Mouse (Mus musculus): ENCODE measurements around the gene Urah. TPM values are rescaled to one million over a fixed set of nuclear protein-coding genes. Genes with fewer than 3 reads are reported as not detected.

Urah gene
- 316 TPM in 2 replicates for polyA plus RNA-seq (2015; fragmentation: Nextera tagmentation; extraction: Ambion mirVana)

DNA sequence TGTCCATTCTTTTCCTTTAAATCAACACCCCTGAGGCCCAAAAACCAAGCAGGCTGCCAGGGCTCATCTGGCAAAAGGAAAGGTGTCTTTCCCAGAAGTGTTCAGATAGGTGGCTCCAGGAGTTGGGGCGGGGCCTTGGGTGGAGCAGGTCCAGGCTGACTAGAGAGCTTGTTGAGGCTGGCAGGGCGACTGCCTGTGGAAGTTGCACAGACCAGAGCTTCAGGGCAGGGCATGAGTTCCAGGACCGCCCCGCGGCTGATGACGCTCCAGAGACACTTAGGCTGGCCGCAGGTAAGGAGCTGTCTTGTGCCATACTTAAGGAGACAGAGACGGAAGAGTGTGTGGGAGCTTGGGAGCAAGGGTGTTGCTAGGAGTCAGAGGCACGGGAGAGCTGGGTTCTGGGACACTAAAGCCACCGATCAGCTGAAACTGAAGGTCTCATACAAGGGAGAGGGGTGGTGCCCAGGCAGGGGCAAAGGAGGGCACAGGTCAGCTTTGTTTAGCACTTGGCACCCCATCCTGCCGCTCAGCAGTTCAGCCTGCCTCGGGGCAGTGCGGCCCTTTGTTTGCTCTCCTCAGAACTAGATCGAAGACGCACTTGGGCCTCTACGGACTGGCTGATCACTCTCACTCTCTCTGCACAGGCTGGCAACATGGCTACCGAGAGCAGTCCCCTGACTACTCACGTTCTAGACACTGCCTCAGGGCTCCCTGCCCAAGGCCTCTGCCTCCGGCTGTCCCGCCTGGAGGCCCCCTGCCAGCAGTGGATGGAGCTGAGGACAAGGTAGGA lies at the start of gene Urah:
Gene Urah, plus strand, starts transcription at position 51 of the 790 bp plus-strand sequence.
- ATAC-seq (peak; percentile 91), DNase-seq (peak; percentile 69)
- Histone ChIP-seq H3K27me3 (ENCODE audit: insufficient read depth, low read length) (no peaks in the 10 kb centered on the region), H3K4me3 (ENCODE audit: low read depth, low read length) (peak within 1 kb of the TSS; percentile 34), H3K36me3 (replicated peaks; ENCODE audit: insufficient read depth, low read length) (no peaks in the 10 kb centered on the region), H3K9me3 (ENCODE audit: low read length) (no peaks in the 10 kb centered on the region), H3K9ac (replicated peaks) (peak within 1 kb of the TSS; percentile 36; the same call in 1 of the 2 replicates), H3K27ac (ENCODE audit: low read depth) (peak within 1 kb of the TSS; percentile 87), H3K4me2 (ENCODE audit: low read depth, low read length) (peak within 1 kb of the TSS; percentile 50), H3K4me1 (ENCODE audit: insufficient read depth) (no peaks in the 10 kb centered on the region)
- no peak for TF ChIP-seq EP300 (IDR thresholded peaks at IDR 0.05; ENCODE audit: low read depth)
- TF ChIP-seq CTCF (IDR thresholded peaks at IDR 0.05; ENCODE audit: low read depth): no peak
- 52% methylated on average over 20 of the region's 20 CpGs for WGBS (ENCODE audit: insufficient replicate concordance)

DNA sequence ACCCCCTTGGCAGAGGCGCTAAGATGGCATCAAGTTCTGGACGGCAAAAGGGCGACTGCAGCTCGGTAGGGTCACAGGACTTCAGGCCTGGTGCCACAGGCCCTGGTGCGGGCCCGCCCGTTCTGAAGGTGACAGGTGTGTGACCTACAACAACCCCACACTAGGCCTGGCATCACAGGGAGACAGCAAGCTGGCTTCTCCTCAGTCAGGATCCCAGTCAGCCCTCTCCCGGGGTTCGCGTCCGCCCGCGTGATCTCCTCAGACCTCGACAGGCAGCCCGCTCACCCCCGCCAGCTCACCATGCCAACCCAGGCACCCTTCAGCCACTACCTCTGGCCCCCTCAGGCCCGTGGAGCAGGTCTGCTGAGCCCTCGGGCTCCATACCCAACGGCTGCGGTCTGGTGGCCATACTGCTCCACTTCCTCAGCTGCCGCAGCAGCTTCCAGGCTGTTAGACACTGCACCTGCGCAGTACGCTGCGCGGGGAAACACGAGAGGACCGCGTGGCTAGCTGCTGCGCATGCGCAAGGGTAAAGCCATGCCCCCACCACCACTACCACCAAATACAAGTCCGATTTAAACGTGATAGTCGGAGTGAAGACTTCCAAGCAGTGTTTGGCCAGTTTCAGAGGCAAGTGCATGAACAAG lies 47.3 kb upstream of the Urah start, which contains the start of gene Syce1:
Gene Syce1, minus strand, starts transcription at position 447 of the 647 bp plus-strand sequence.
- no peaks in the 10 kb centered on the region for H3K27me3 ChIP-seq (ENCODE audit: insufficient read depth, low read length)
- no peak for TF ChIP-seq CTCF (IDR thresholded peaks at IDR 0.05; ENCODE audit: low read depth)
- TF ChIP-seq EP300 (IDR thresholded peaks at IDR 0.05; ENCODE audit: low read depth): no peak
- H3K36me3 ChIP-seq (replicated peaks; ENCODE audit: insufficient read depth, low read length): no peaks in the 10 kb centered on the region
- no peaks in the 10 kb centered on the region for H3K4me1 ChIP-seq (ENCODE audit: insufficient read depth)
- no peak within 1 kb of the TSS for H3K9ac ChIP-seq (replicated peaks)
- H3K4me3 ChIP-seq (ENCODE audit: low read depth, low read length): no peak within 1 kb of the TSS
- no peak for ATAC-seq
- 73% methylated on average over 33 of the region's 33 CpGs for WGBS (ENCODE audit: insufficient replicate concordance)
- no peaks in the 10 kb centered on the region for H3K9me3 ChIP-seq (ENCODE audit: low read length)
- DNase-seq: no peak
- H3K27ac ChIP-seq (ENCODE audit: low read depth): no peak within 1 kb of the TSS
- no peak within 1 kb of the TSS for H3K4me2 ChIP-seq (ENCODE audit: low read depth, low read length)

GRCm38 (mm10) chr7:140788053-140788435 lies 46.8 kb upstream of the Urah start:
- 81% methylated on average over 7 of the region's 7 CpGs for WGBS (ENCODE audit: insufficient replicate concordance)
- H3K4me3 ChIP-seq (ENCODE audit: low read depth, low read length): no peak overlapping the region
- DNase-seq (no peak), ATAC-seq (no peak)
- no peaks in the 10 kb centered on the region for H3K9me3 ChIP-seq (ENCODE audit: low read length)
- no peaks in the 10 kb centered on the region for H3K4me1 ChIP-seq (ENCODE audit: insufficient read depth)
- TF ChIP-seq EP300 (IDR thresholded peaks at IDR 0.05; ENCODE audit: low read depth): no peak
- no peak overlapping the region for H3K9ac ChIP-seq (replicated peaks)
- no peaks in the 10 kb centered on the region for H3K36me3 ChIP-seq (replicated peaks; ENCODE audit: insufficient read depth, low read length)
- no peaks in the 10 kb centered on the region for H3K27me3 ChIP-seq (ENCODE audit: insufficient read depth, low read length)
- H3K4me2 ChIP-seq (ENCODE audit: low read depth, low read length): no peak overlapping the region
- H3K27ac ChIP-seq (ENCODE audit: low read depth): no peak overlapping the region

GRCm38 (mm10) chr7:140793541-140793940 lies 41.3 kb upstream of the Urah start:
- WGBS (ENCODE audit: insufficient replicate concordance): 48% methylated on average over 4 of the region's 4 CpGs

DNA sequence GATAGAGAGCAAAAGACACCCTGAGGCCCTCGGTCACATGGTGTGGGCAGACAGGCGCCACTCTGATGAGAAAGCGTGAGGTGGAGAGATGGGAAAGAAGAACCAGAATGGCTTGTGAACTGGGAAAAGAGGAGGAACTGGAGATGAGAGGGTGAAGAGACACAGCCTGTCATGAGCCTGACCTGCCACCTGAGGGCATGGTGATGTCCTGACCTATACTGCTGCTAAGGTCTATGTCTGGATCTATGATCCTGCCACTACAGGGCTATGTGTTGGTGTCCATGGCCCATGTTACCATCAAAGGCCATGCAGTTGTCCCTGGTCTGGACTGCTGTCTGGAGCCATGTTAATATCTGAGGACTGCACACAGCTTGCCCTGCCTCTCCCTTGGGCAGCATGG lies 37.2 kb upstream of the Urah start:
- ATAC-seq: no peak; the same call in 1 of the 2 replicates
- TF ChIP-seq CTCF (IDR thresholded peaks at IDR 0.05; ENCODE audit: low read depth) (peak; percentile 35; the same call in 1 of the 2 replicates), EP300 (IDR thresholded peaks at IDR 0.05; ENCODE audit: low read depth) (no peak)

More at GRCm38 (mm10) chr7:140793541-140793940, 41.3 kb upstream of the Urah start:
- no peaks in the 10 kb centered on the region for H3K9me3 ChIP-seq (ENCODE audit: low read length)
- no peaks in the 10 kb centered on the region for H3K4me1 ChIP-seq (ENCODE audit: insufficient read depth)
- no peak for TF ChIP-seq EP300 (IDR thresholded peaks at IDR 0.05; ENCODE audit: low read depth)
- TF ChIP-seq CTCF (IDR thresholded peaks at IDR 0.05; ENCODE audit: low read depth): no peak
- H3K4me3 ChIP-seq (ENCODE audit: low read depth, low read length): no peak overlapping the region
- no peak overlapping the region for H3K27ac ChIP-seq (ENCODE audit: low read depth)
- DNase-seq (no peak), ATAC-seq (no peak)
- no peaks in the 10 kb centered on the region for H3K27me3 ChIP-seq (ENCODE audit: insufficient read depth, low read length)
- H3K4me2 ChIP-seq (ENCODE audit: low read depth, low read length): no peak overlapping the region
- H3K36me3 ChIP-seq (replicated peaks; ENCODE audit: insufficient read depth, low read length): no peaks in the 10 kb centered on the region
- no peak overlapping the region for H3K9ac ChIP-seq (replicated peaks)

DNA sequence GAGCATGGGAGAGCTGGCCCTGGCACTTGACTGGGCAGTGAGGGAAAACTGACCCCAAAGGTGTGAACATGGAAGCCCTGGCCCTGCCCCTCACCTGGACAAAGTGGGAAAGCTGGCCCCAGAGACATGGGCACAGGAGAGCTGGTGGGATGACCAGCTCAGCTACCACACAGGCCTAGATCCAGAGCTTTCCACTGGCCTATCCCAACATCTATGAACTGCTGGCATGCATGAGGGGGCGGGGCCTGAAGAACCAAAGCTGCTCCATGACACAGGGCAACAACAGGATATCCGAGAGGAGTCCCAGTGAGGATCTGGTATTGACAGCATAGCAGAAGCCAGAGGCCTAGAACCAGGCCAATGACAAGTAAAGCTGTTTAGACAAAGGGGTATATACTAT lies 36.6 kb upstream of the Urah start:
- Histone ChIP-seq H3K4me2 (ENCODE audit: low read depth, low read length) (no peak overlapping the region), H3K4me1 (ENCODE audit: insufficient read depth) (no peaks in the 10 kb centered on the region), H3K36me3 (replicated peaks; ENCODE audit: insufficient read depth, low read length) (no peaks in the 10 kb centered on the region), H3K4me3 (ENCODE audit: low read depth, low read length) (no peak overlapping the region), H3K9ac (replicated peaks) (no peak overlapping the region), H3K9me3 (ENCODE audit: low read length) (no peaks in the 10 kb centered on the region), H3K27me3 (ENCODE audit: insufficient read depth, low read length) (no peaks in the 10 kb centered on the region), H3K27ac (ENCODE audit: low read depth) (no peak overlapping the region)
- DNase-seq (no peak), ATAC-seq (no peak)
- TF ChIP-seq CTCF (IDR thresholded peaks at IDR 0.05; ENCODE audit: low read depth) (no peak), EP300 (IDR thresholded peaks at IDR 0.05; ENCODE audit: low read depth) (no peak)
- WGBS (ENCODE audit: insufficient replicate concordance): 62% methylated on average over 2 of the region's 2 CpGs

More for the DNA sequence above, 37.2 kb upstream of the Urah start:
- H3K4me2 ChIP-seq (ENCODE audit: low read depth, low read length): no peak overlapping the region
- H3K9me3 ChIP-seq (ENCODE audit: low read length): no peaks in the 10 kb centered on the region
- no peaks in the 10 kb centered on the region for H3K36me3 ChIP-seq (replicated peaks; ENCODE audit: insufficient read depth, low read length)
- H3K4me1 ChIP-seq (ENCODE audit: insufficient read depth): no peaks in the 10 kb centered on the region
- DNase-seq: no peak
- H3K9ac ChIP-seq (replicated peaks): no peak overlapping the region
- no peaks in the 10 kb centered on the region for H3K27me3 ChIP-seq (ENCODE audit: insufficient read depth, low read length)
- no peak overlapping the region for H3K27ac ChIP-seq (ENCODE audit: low read depth)
- H3K4me3 ChIP-seq (ENCODE audit: low read depth, low read length): no peak overlapping the region
- WGBS (ENCODE audit: insufficient replicate concordance): 82% methylated on average over 3 of the region's 3 CpGs

Measured in liver, postnatal 0 days (tissue).